Mouse (Mus musculus): ENCODE measurements around the gene Peli2.
"Not testable (repeated sequence)": the region's sequence is repeated elsewhere in the genome, so short reads cannot be mapped to it uniquely, and the experiment has no call there.

The Peli2 gene

DNA sequence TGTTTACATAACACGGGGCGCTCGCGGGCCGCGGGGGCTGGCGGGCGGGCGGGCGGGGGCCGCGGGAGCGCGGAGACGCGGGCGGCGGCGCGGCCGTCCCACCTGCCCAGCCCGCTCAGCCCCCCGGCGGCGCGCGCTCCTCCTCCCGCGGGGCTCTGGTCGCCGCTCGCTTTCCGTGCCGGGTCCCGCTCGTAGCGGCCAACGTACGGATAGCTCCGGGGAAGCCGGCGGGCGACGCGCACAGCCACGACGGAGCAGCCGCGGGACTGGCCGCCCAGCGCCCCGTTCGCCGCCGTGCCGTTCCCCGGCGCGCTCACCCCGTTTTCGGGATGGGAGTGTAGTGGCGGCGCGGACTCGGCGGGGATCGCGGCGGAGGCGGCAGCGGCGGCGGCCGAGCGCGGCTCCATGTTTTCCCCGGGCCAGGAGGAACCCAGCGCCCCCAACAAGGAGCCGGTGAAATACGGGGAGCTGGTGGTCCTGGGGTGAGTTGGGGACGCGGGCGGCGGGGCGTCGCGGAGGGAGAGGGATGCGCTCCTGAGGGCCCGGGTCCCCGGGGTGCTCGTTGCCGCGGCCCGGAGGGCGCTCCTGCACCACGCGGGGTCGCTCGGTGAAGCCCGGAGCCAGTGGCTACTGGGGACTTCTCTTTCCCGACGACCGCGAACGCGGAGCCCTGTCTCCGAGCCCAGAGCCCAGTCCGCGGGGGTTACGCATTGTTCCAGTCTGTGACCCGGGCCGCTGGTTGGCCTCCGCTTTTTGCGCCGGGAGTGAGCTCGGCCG is at the start of gene Peli2:
Gene Peli2, plus strand, starts transcription at position 72 of the 777 bp plus-strand sequence.
- peak; percentile 54 for DNase-seq

DNA sequence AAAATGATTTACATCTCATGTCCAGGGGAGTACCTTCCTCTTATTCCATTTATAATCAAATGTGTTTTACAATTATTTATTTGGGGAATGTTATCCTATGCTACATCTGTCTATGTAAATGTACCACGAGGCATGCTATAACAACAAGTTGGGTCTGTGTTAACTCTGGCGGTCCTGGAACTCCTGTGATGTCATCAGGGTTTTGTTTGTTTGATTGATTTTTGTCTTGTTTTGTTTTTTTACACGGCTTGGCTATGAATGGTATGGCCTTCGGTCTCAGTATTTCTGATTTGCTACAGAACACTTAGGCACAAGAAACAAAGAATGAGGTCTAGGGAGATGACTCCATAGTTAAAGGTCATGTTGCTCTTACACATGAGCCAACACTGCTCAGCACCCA is 48.5 kb upstream of the Peli2 start:
- DNase-seq: no peak

DNA sequence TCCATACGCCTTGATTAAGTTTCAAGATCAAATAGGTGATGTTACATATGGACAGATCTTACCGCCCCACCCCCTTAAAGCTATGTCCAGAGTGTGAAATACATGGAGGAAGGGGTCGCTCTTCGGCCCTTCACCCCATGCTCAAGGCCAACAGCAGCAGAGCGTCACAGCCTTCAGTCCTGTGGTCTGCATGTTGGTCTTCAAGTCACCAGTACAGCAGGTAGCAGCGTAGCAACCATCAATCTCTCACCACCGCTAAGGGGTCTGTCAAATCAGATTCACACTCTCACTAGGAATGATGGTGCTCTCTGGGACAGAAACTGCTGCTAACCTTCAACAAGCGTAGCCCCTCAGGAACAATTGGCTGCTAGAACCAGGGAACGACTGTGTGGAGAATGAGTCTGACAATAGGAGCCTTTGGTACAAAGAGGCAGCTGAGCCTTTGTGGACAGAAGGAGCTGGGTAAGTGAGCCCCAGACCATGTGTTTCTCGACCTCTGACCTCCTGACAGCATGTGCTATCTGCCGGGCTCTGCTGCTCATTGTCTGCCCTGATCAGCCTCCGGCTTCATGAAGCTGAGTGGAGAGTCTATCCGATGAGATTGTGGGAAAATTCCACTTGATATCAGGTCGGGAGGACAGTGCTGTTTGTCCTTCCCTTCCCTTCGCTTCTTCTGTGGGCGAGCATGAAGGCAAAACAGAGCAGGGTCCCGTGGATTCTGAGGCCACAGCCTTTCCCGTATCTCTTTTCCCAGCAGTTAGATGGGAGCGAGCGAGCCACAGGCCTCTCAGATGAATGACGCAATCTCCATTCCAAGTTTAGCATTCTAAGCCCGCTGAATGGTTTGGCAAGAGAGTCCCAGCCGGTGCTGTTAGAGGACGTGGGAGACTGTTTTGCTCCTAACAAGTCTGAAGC is 47.1 kb upstream of the Peli2 start:
- peak; percentile 7 for DNase-seq

DNA sequence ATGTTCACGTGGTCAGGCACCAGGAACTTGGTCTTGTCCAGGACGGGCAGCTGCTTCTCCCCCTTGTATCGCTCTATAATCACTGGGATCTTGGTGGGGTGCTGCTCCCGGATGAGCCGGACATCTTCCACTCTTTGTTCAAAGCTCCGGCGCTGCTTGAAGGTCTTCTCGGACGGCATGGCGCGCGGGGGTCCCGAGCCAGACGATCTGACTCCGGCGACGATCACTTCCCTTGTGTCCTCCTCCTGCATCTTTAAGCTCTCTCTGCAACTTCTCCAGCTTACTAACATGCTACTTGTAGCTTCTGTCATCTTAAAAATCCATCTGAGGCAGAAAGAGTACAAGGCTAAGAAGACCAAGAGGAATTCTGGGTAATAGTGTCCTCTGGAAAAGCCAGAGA is 41.0 kb upstream of the Peli2 start:
- DNase-seq: not testable (repeated sequence)

DNA sequence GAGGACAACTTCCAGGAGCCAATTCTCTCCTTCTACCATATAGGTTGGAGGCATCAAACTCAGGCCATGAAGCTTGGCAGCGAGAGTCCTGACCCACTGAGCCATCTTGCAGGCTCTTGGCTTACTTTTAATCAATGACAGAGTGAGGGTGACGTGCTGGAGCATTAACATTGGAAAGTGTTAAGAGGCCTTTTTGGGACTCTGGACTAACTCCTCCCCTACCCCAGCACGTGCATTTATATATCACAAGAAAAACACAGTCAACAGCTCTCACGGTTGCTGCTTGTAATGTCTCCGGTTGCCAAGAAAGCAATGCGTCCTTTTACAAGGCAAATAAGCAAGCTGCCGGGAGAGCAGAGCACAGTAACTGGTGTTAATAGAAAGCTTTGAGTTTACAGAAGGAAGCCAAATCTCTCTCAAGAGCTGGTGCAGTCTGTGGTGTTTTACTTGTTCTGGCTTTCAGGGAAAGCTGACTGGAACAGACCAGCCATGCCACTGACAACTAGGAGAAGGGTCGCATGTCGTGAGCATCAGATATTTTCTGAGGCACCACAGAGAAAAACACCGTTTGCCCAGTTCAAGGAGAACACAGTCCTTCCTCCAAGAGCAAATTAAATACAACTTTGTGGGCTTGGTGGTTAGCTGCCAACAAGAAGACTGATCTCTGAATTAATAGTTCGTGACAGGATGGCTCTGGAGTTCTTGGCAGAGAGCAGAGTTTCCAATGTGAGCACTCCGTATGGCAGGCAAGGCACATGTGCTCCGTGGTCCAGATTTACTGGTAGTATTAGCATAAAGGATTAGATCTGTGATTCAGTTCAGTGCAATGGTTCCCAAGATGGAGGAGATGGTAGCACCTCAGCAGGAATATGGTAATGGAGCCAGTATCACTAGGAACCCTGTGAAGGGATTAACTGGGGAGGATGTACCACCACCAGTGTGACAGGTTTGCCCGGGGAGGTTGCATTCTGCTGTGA is 36.5 kb upstream of the Peli2 start:
- no peak for DNase-seq

DNA sequence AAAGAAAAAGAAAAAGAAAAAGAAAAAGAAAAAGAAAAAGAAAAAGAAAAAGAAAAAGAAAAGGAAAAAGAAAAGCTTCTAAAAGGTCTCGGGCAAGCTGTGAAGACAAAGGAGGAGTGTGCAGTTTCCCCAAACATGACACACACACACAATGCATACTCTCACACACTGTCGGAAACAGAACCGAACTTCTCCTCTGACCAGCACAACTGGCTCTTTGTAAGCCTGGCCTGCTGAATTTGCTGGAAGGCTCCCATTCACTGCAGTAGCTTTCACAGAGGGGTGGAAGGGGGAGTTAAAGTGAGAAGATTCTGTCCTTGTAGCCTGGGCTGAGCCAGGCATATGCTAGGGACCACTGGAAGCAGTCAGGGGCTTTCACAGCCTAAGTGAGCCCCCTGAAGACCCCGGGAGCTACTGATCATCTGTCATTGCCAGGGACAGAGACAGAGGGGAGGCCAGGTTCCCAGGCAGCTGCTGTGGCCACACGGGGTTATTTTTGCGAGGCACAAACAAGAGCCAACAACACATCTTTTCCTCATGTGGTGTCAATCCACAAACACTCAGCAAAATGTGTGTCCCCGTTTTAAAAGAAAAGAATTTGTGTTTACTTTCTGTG is 33.8 kb upstream of the Peli2 start:
- DNase-seq: no peak

DNA sequence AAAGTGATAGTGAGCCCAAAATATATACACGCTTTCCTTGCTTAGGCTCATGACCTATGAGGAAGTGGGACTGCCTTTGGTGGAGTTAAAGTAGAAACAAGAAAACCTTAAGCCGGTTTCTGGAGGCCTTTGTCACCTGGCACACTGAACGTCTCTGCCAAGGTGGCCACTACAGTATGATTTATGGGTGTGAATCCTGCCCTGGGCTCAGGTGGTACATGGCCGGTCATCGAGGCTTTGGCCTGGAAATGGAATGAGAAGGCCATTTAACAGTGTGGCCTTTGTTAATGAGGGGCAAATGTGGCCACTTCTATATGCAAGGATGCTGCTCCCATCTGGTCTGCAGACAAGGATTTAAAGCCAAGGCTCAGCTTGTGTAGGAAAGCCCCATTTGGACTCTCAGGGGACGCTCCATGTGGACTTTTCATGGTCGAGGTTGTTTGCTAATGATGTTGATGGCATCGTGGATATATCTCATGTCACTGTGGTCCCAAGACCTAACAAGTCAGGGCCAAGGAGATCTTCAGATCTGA is 33.3 kb upstream of the Peli2 start:
- DNase-seq: no peak

DNA sequence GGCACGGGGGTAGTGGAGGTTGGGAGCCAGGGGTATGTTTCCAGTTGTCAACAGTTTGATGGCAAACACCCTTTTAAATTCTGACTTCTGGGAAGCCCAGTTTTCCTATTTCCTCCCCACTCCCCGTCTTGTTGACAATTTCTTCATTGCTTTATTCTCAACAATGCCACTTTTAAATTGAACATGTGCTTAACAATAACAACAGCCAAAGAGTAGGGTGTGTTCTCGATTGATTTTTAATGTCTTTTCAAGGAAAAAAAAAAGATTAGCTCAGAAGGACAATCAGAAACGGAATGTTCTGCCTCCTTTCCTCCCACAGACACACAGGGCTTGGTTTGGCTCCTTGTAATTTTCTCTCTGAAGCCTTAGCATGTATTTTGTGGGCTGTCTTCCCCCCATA is 30.2 kb upstream of the Peli2 start:
- no peak for DNase-seq

DNA sequence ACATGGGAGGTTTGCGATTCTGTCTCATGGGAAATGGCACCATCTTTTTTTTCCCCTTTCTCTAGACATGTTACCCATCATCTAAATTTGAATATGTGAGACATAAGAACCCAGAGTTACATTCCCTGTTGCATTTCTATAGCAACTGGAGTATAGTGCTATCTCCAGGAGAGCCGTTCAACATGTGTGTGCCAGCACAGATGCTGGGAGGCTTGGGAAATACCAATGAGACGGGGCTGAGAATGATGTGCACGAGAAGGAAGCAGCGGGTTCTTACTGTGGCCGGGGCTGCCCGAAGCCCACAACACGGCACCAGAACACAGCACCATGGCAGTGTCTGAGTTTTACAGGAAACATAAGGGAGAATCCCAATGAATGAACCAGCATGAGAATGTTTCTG is 29.5 kb upstream of the Peli2 start:
- DNase-seq: no peak

DNA sequence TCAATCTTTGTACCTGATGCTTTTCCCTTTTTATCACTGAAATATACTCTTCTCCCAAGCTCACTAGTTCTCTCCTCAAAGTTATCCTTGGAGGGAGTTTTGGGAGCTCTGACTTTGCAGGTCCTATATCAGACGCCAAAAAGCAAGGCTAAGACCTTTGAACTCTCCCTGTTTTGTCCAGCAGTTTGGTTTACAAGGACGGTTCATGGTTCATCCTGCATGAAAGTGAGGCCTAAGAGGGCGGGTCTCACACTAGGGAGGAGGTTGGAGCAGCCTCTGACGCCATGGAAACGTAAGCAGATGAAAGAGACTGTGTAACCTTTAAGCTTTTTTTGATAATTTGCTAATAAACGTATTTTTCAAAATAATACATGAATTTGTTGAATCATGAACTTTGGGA is 22.4 kb upstream of the Peli2 start:
- no peak for DNase-seq

DNA sequence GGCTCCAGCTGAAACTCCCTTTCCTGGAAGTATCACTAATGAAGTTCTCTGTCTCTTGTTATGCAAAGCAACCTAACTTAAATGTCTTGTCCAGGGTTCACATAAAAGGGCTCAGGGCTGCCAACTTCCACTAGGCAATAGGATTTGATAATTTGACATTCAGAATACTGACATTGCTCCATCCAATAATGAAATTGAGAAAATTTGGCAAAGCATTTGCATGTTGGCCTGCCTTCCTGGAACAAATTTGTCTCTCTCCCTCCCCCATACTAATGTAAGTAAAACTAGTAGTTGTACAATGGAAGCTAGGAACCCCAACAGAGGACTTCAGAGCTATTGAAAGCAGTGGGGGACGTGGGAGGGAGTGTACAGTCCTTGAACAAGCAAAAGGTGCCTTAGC is 21.3 kb upstream of the Peli2 start:
- no peak for DNase-seq

DNA sequence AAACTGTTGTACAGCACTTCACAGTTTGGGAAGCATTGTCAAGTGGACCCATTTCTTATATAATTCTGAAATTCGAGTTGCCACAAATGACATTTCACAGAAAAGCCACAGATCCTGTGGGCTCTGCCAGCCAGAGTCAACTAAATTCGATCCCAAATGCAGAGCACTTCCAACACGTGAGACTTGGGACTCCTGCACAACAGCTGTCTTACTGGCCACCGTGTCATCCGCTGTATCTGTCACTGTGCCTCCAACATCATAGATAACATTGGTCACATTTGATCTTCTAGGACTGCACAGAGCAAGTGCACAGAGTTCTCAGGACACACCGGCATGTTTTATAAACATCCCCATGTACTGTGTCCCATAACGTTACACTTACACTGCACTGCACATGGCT is 14.2 kb upstream of the Peli2 start:
- no peak for DNase-seq

DNA sequence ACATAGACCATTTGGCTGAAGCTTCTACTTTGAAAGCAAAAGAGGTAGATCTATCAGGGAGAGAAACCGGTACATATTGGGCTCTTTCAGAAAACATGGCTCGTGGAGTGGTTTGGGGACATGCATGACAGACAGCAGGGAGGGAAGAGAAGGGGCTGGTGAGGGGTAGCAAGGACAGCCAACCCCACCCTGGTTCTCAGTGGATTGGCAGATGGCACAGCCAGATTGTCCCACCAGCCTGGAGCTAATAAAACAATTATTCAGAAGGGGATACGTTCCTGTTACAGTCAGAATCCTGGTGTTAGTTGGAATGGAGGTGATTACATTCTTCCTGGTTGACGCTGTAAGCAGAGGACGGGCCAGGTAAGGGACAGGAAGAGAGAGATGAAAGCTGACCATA is 2.6 kb upstream of the Peli2 start:
- DNase-seq: no peak

DNA sequence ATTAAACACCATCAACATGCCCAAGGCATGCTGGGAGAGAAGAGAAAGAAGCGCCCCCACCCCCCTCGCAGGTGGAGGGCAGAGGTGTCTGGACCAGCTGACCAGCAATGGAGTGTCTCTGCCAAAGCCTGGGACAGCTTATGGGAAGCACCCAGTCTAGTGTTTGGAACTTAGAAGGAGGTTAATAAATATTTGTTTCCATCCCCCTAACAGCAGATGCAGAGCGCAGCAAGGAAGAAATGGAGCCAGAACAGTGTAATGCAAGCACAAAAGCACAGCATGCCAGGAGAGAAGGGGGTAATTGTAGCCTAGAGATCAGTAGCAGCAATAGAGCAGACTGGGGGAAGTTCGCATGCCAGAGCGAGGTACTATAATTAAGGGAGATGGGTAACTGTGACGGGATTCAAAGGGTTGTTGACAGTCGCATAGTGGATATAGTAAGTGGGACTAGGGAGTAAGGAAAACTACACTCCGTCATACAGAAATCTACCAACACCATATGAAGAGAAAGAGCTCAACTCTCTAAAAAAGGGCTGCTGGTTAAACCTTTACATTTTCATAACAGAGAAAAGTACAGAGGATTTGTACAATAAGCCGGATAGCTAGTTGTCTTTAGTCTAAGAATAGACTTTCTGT is 1.5 kb upstream of the Peli2 start:
- DNase-seq: no peak

DNA sequence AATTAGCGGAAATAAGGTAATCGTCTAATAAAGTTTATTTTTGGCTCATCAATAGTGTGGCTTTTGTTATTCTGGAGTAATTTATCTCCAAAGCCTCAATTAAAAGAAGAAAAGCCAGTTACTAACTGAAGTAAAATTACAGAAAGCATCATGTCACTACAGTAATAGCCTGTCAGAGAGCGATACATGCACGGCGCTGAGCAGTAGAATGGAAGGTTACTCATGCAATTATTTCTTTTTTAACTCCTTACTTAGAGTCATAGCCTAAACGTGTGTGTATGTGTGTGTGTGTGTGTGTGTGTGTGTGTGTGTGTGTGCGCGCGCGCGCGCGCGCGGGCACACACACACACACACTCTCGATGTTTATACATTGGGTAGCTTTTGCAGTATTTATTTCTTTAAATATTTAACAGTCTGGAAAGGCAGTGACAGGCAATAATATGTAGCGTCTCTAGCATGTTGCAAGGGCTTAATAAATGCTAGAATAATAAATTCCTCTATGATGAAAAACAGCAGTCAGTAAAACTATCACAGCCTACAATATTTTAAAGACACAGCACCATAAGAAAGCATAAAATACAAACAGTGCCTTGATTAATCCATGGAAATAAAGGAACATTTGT is 864 bp upstream of the Peli2 start:
- no peak for DNase-seq

DNA sequence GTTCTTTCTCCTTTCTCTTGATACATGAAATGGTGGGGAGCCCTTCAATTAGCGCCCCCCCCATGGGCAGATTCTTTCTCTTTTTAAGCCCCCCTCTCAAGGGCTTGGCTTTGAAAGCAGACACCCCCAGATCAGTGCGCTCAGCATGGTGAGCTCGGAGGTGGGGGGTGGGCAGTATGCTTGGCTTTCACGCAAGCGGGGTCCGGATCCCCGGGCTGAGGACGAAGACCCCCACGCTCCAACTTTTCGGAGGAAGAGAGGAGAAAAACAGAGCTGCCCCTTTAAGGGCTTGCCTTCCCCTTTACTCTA is 226 bp upstream of the Peli2 start:
- DNase-seq: no peak

DNA sequence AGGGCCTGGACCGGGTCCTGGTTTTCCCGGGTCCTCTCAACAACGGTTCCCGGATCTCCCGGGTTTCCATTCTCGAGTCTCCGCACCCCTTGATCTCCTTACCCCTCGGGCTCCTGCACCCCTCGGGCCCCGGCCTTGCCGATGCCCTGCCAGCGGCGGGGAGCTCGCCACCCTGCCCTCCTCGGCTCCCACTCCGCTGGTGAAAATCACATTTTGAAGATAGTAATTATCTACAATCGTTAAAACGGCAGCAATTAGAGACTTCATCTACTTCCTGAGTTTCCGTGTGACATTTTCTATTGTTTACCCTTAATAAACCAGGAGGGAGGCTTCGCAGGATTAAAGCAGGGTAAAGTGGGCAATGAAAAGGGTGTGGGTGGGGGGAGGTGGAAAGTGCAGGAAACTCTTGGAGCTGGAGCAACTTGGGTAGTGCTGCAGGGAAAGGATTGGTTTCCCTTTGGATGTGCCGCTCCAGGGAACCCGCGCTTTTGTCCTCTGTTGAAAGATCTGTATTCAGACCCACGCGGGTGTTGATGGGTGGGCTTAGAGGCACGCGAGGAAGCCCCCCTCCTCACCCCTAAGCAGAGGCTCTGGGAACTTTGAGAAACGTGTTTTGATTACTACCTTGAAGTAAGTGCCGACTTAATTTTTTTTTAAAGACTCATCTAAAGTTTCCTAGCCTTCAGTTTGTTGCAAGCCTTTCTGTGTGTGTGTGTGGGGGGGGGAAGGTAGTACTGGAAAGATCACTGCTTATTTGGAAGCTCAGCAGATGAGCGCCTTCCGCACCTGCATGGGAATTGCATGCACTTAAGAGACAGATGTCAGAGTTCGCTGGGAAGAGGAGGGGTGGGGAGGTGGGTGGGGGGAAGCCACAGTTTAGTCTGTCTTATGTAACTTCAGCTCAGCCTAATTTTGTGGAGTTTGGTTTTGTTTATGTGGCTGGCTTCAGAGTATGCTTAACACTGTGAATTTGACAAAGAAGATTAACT is 1.2 kb downstream of the Peli2 start:
- DNase-seq: no peak

DNA sequence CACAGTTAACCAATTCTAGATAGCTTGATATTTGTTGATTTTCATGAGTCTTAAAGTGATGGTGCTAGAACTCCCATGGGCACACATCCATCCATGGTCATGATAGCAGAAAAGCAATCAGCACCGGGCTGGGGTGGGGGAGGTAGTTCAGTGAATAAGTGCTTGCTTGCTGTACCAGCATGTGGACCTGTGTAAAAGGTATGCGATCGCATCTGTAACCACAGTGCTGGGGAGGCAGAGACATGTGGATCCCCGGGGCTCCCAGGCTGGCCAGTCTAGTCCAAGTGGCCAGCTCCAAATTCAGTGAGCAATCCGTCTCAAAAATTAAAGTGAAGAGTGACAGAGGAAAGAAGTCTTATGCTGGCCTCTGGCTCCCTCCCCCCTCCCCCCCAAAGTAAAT is 3.4 kb downstream of the Peli2 start:
- no peak for DNase-seq

DNA sequence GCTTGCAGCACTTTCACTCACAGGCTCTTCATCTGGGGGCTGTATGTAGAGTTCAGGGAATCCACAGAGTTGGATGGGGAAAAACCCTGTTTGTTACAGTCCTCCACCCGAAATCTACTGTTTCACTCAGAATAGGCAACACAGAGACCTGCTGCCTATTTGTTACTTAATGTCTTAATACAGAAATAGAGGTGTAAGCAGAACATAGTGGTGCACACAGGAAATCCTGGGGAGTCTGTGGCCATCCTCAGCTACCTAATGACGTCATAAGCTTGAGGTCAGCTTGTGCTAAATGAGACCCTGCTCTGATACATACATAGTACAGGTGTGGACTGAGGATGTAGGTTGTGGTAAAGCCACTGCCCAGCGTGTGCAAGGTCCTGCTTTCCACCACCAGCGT is 4.2 kb downstream of the Peli2 start:
- DNase-seq: no peak

DNA sequence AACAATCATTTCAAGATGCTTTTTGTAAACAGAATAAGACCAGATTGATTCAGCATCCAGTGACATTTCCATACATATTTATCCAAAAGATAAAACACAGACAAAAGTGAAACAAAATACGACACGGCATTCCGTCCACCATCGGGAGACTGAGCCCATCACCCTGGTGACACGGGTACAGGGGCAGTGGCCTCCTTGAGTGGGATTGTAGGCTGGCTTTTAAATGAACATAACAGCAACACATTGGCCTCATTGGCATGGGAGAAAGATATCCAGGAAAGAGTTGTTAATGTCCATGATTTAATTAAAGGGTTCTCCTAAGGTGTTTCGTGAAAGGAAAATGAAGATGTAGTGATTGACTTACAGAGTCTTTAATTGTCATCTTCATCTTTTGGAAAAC is 5.3 kb downstream of the Peli2 start:
- DNase-seq: no peak
